Mouse (Mus musculus): ENCODE data around the gene Rcl1.

GRCm38 (mm10) chr19:29116796-29117195 is 15.6 kb downstream of the Rcl1 start:
- TF ChIP-seq CTCF (IDR thresholded peaks at IDR 0.05; ENCODE audit: borderline replicate concordance, extremely low read depth, insufficient read depth, insufficient read length): no peak
- TF ChIP-seq POLR2A (IDR thresholded peaks at IDR 0.05; ENCODE audit: borderline replicate concordance, extremely low read depth, insufficient read depth, insufficient read length, poor library complexity, severe bottlenecking): no peak

Data from brain, embryonic 14.5 days (tissue).